Mouse (Mus musculus): Measurements from ENCODE around the gene Kpna7. TPM values are rescaled to one million over a fixed set of nuclear protein-coding genes. Genes with fewer than 3 reads are reported as not detected.
A peak's percentile ranks its signal among the peaks of the same experiment; 100 is the strongest.
"Not testable (repeated sequence)": the region's sequence is repeated elsewhere in the genome, so short reads cannot be mapped to it uniquely, and the experiment has no call there.

Kpna7 gene
- total RNA-seq, 2 experiments from 2014 or later, result not detected

DNA sequence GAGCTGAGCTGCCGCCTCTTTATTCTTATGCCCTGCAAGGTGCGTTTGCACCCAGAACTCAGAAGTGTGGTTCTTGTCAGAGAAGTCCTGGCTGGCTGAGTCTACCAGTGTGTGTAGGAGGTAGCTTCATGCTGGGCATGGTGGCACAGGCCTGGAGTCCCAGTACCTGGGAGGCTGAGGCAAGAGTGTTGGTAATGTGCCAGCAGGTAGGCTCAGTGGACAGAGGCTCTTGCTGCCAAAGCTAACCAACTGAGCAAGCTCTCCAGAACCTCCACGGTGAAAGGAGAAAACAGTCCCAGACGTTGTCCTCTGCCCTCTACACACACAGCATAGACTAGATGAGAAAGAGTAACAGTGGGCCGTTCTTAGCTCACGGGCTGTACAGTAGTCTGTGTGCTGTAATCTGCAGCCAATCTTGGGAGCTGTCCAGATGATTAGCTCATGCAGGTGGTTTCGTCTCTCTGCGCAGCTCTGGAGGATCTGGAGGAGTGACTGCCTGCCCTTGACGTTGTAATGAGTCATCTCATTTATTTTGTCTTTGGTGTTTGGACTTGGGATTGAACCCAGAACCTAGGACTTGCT, 22.0 kb upstream of the Kpna7 start:
- no peak for ATAC-seq (replicated peaks; ENCODE audit: poor library complexity, severe bottlenecking)

DNA sequence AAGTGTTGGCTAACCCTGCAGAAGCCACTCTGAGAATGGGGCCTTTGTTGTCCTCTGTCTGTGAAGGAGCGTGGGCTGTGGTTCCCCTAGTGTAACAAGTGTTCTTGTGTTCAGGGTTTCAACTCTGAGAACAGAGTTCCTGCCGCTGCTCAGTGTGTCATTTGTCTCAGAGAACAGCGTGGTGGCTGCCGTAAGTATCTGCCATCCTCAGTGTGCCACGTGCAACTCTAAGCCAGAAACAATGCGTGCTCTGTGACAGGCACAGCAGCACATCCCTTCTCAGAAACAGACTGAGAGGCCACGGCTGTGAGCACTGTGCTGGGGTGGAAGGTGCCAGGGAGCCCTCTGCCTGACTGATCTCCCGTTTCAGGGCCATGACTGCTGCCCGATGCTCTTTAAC, 20.5 kb upstream of the Kpna7 start:
- ATAC-seq (replicated peaks; ENCODE audit: poor library complexity, severe bottlenecking), result no peak

DNA sequence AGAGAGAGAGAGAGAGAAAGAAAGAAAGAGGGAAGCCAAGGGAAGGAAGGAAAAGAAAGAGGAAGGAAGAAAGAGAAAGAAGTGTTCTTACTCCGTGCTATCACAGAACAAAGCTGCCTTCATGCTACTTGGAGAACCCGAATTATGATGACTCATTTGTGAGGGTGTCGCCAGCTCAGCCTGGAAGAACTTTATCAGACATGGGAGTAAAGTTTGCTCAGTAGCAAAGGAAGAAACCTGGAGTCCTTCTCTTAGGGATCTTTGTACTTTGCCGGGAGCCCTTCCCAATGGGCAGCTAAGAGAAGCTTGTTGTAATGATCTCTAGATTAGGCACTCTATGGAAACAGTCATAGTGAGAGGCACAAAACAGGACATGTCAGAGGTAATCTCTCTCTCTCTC, 18.9 kb upstream of the Kpna7 start:
- ATAC-seq (replicated peaks; ENCODE audit: poor library complexity, severe bottlenecking), result no peak

GRCm38 (mm10) chr5:145101451-145101850, 17.6 kb upstream of the Kpna7 start:
- not testable (repeated sequence) for ATAC-seq (replicated peaks; ENCODE audit: poor library complexity, severe bottlenecking)

- ATAC-seq (replicated peaks; ENCODE audit: poor library complexity, severe bottlenecking), result no peak
These were observed 17.1 kb upstream of the Kpna7 start for GRCm38 (mm10) chr5:145100960-145101359.

DNA sequence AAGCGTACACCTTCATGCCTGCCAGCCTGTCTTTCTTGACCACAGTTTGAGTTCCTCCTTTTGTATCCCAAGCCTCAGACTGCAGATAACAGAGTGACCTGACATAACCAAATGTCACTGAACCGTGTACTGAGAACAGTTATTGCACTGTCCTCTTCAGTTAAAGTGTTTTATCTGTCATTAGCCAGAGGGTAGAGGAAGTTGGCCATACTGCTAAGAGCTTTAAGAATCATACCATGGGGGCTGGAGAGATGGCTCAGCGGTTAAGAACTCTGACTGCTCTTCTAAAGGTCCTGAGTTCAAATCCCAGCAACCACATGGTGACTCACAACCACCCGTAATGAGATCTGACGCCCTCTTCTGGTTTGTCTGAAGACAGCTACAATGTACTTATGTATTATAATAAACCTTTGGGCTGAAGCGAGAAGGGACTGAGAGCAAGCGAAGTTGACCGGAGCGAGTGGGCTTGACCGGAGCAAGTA, 14.6 kb upstream of the Kpna7 start:
- peak; percentile 87 for ATAC-seq (replicated peaks; ENCODE audit: poor library complexity, severe bottlenecking)

DNA sequence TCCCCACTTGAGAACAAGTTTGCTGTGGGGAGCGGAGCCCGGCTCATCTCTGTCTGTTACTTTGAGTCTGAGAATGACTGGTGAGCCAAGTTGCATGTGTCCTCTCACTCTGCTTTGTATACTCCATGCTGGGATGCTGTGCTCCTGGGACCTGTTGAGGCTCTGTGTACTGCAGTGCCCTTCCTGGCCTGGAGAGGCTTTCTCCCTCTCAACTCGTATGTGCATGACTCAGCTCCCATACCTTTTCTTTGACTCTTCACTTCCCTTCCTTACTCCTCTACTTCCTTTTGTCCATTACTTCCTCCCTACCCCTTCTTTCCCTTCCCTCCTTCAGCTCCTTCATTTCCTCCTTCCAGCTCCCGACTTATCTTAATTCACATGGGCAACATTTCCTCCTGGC, 12.4 kb upstream of the Kpna7 start:
- no peak for ATAC-seq (replicated peaks; ENCODE audit: poor library complexity, severe bottlenecking)

DNA sequence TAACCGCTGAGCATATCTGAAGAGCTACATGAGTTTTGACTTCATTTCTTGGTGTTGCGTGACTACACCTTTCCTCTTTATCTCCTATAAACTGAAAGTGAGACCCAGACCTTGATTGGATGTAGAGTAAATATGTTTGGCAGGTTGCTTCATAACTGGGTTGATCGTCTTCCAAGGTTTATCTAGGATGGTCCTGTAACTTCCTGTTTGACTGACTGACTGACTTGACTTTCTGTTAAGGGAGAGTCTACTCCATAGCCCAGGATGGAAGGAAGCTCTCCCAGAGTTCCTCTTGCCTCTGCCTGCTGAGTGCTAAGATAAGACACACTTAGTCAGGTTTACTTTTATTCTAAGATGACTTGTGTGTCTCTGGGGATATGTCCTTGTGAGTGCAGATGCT, 6.0 kb upstream of the Kpna7 start:
- ATAC-seq (replicated peaks; ENCODE audit: poor library complexity, severe bottlenecking), result peak; percentile 33

- no peak for ATAC-seq (replicated peaks; ENCODE audit: poor library complexity, severe bottlenecking)
These were observed 4.4 kb upstream of the Kpna7 start for GRCm38 (mm10) chr5:145088186-145088585.

- ATAC-seq (replicated peaks; ENCODE audit: poor library complexity, severe bottlenecking), result no peak
These were observed 992 bp upstream of the Kpna7 start for GRCm38 (mm10) chr5:145084822-145085221.

DNA sequence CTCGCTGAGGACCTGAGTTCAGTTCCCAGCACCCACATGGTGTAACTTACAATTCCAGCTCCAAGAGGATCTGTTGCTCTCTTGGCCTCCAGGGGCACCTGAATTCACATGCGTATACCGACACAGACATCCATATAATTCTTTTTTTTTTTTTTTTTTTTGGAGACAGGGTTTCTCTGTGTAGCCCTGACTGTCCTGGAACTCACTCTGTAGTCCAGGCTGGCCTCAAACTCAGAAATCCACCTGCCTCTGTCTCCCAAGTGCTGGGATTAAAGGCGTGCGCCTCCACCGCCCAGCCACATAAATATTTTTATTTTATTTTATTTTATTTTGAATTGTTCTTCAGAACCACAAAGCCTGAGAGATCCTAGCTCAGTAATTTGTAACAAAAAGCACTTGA, 629 bp downstream of the Kpna7 start:
- ATAC-seq (replicated peaks; ENCODE audit: poor library complexity, severe bottlenecking), result not testable (repeated sequence)

DNA sequence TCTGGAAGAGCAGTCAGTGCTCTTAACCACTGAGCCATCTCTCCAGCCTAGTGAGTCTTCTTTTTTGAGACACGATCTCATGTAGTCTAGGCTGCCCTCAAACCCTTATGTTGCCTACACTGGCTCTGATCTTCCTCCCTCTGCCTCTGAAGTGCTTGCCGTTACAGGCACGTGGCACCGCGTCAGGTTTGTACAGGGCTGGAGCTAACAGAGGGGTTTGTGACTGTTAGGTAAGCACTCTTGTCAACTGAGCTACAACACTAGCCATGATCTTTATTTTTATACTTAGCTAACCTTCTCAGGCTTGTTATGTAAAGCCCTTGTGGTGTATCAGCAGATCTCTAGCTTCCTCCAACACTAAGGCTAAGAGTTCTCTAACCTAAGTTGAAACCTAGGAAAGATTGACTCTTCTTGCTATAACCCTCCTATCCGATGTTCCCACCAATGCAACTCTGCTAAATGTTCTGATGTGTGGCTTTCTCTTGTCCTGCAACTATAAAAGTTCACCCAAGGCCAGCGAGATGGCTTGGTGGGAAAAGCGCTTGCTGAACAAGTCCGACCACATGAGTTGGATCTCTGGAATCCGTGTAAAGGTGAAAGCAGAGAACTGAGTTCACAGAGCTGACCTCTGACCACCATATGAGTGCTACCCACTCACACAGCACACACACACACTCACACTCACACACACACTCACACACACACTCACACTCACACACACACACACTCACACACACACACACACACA, 1.8 kb downstream of the Kpna7 start:
- ATAC-seq (replicated peaks; ENCODE audit: poor library complexity, severe bottlenecking), result no peak

DNA sequence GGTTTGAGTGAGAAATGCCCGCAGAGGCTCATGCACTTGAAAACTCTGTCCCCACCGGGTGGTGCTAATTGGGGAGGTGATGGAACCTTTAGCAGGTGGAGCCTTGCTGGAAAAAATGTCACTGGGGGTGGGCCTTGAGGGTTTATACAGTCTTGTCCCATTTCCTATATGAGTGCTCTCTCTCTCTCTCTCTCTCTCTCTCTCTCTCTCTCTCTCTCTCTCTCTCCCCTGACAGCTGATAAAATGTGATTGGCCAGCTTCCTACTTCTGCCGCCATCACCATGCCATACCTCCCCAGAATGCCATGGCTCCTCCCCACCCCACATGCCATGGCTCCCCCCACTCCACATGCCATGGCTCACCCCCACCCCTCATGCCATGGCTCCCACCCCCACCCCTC, 8.7 kb downstream of the Kpna7 start:
- ATAC-seq (replicated peaks; ENCODE audit: poor library complexity, severe bottlenecking), result no peak

DNA sequence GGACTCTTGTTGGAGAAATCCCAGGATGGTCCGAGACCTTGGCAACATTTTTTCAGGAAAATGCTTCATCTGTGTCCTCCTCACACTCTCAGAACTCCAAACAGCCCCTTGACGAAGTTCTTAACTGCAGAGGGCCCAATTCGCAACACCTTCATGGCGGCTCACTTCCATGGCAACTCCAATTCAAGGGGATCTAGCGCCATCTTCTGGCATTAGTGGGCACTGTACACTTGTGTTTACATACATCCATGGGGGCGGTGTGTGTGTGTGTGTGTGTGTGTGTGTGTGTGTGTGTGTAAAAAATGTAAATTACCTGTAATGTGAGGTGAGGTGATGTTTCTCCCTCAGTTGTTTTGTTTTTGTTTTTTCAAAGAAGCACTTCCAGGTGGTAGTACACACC, 12.5 kb downstream of the Kpna7 start:
- ATAC-seq (replicated peaks; ENCODE audit: poor library complexity, severe bottlenecking), result 0 out of 2 replicates have a peak, but pooled peaks have one; percentile 36

DNA sequence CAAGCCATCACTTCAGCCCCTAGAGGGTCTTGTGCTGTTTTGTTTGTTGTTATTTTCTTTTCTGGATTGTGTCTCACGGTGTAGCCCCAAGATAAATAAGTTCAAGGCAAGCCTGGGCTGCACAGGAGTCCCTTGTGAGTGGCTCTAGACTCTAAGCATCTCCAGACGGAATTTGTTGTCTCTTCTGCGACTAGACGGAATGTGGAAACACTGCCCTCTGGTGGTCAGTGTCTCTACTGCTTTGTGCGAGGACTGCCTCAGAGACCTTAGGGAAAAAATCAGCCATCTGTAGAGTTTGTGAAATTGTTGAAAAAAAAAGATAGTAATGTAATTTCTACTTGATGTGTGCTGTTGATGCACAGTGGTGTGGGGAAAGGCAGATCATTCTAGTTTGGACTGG, 14.1 kb downstream of the Kpna7 start:
- peak; percentile 74 for ATAC-seq (replicated peaks; ENCODE audit: poor library complexity, severe bottlenecking)

- ATAC-seq (replicated peaks; ENCODE audit: poor library complexity, severe bottlenecking), result peak; percentile 60
These were observed 15.0 kb downstream of the Kpna7 start for GRCm38 (mm10) chr5:145068863-145069262.

DNA sequence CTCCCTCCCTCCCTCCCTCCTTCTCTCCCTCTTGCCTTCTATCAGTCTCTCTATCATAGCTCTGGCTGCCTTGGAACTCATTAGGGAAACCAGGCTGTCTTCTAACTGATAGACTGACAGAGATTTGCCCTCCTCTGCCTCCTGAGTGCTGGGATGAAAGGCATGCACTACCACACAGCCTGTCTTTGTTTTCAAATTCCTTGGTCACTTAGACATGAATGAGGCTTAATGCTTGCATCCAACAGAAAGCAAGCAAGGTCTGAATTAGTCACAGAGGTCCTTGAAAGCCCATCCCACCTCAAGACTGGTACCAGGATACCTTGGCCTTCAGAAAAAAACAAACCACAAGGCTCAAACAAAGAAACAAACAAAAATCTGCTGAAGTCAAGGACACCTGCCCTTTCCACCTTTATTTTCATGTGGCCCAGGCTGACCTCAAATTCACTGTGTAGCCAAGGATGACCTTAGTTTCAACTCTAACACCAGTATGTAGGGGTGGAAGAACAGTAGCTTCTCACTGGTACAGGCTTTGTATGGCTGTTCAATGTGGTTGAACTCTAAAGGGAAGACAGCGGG, 19.0 kb downstream of the Kpna7 start:
- ATAC-seq (replicated peaks; ENCODE audit: poor library complexity, severe bottlenecking), result no peak

- no peak for ATAC-seq (replicated peaks; ENCODE audit: poor library complexity, severe bottlenecking)
These were observed 24.3 kb downstream of the Kpna7 start for GRCm38 (mm10) chr5:145059524-145059923.

DNA sequence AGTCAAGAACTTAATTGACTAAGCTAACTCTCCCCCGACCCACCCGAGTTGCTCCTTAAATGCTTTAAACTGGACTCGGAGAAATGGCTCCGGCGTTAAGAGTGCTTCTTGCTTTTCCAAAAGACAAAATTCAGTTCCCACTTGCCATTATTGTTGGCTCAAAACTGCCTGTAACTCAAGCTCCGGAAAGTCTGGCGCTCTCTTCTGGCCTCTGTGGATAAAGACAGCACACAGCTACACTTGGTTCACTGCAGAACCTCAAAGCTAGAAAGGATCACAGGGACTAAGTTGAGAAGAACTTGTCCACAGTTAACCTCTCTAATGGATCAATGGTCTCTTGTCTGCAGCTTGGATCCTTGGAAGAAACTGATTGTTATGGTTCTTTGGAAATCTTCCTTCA, 25.1 kb downstream of the Kpna7 start:
- no peak for ATAC-seq (replicated peaks; ENCODE audit: poor library complexity, severe bottlenecking)

DNA sequence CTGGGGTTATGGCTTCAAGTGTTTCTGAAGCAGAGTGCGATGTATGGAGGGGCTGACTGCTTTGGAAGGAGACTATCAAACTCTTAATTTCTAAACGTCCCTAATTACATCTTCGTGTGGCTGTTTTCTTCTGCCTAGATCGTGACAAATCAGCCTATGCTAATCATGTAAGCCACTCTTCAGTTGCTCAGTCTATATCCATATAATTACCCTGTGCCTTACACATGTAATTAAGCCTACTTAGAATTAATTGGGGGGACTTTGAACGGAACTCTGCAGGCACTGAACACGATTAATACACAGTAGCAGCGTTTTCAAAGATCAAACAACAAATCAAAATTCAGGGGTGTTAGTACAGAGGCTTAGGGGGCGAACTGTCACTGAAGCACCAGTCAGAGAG, 25.9 kb downstream of the Kpna7 start:
- no peak for ATAC-seq (replicated peaks; ENCODE audit: poor library complexity, severe bottlenecking)

DNA sequence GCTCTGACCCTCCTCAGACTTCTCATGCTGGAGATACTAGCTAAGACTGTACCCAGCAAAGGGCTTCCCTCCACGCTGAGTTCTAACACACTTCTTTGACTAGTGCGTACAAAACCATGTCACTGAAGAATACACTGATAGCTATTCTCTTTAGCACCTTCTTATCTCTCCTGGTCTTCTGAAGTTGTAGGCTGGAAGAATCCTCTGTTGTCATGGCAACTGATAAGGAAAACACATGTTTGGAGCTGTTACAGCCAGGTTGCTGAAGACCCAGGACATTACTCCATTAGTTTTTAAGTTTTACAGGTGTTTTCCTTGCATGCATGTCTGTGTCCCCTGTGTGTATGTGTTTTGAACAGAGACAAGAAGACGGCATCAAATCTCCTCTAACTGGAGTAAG, 29.6 kb downstream of the Kpna7 start:
- not testable (repeated sequence) for ATAC-seq (replicated peaks; ENCODE audit: poor library complexity, severe bottlenecking)

DNA sequence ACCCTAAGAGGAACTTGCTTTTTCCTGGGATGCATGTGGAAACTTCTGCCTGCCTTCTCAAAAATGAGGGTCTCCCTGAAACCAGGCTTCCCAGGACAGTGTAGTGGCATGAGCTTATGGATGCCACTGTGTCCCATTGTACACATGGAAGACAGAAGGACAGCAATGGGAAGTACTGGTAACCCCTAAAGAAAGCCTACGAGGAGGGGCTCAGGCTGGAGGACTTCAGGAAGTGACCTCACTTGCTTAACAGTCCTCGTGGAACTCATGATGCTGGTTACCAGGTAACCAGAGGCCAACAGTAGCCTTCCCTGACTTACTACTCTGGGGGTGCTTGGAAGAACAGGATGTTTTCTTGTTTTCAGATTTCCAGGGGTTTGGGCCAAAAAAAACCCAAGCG, 41.1 kb downstream of the Kpna7 start, which contains the start of gene 1700018F24Rik:
TSS of gene 1700018F24Rik (plus strand) at position 301 of the 400 bp plus-strand sequence.
- not testable (repeated sequence) for ATAC-seq (replicated peaks; ENCODE audit: poor library complexity, severe bottlenecking)
